Mouse (Mus musculus) CH12.LX (cell line): ENCODE data around the gene Sec22c. TPM values are rescaled to one million over a fixed set of nuclear protein-coding genes. Genes with fewer than 3 reads are reported as not detected.
A peak's percentile ranks its signal among the peaks of the same experiment; 100 is the strongest.

Experiments
- DNase-seq: peaks from one replicate; pipeline ENCODE4 v3.0.0-alpha.2; 2013; ENCODE audit errors: extremely low read depth
- H3K27ac ChIP-seq: 2 replicates; pipeline ENCODE4 v1.5.1; 2012; ENCODE audit warnings: low read depth, mild to moderate bottlenecking, control low read depth, moderate library complexity; ENCODE audit not compliant: insufficient read depth
- H3K27me3 ChIP-seq: replicated peaks from 2 replicates; pipeline ENCODE3; 2012; ENCODE audit warnings: inconsistent platforms
- H3K36me3 ChIP-seq, 2 experiments: replicated peaks in 1 of 2; 2 replicates each; pipeline versions ENCODE3 to v1.6.1; 2012; ENCODE audit warnings: inconsistent platforms in 1 of 2, low read length in 1 of 2, mild to moderate bottlenecking in 1 of 2, mixed read lengths in 1 of 2, moderate library complexity in 1 of 2; ENCODE audit not compliant: control insufficient read depth in 1 of 2, insufficient read depth in 1 of 2
- H3K4me1 ChIP-seq, 2 experiments: 2 replicates each; pipeline ENCODE4 v1.6.1; 2012; ENCODE audit warnings: inconsistent platforms in 1 of 2, moderate library complexity in 1 of 2; ENCODE audit not compliant: insufficient read depth in 2 of 2, control insufficient read depth in 1 of 2
- H3K4me2 ChIP-seq: 2 replicates; pipeline ENCODE4 v1.6.1; 2012; ENCODE audit warnings: low read depth, mild to moderate bottlenecking, control low read depth; ENCODE audit not compliant: poor library complexity, insufficient read depth, severe bottlenecking
- H3K4me3 ChIP-seq, 3 experiments: fragments of 150-350 bp in 1 of 3; sonication (generic) in 1 of 3; replicated peaks in 1 of 3; 2 replicates each; pipeline versions ENCODE3 to v1.5.1; 2011 to 2012; ENCODE audit warnings: low read depth in 2 of 3, low read length in 2 of 3, mild to moderate bottlenecking in 2 of 3, moderate library complexity in 2 of 3, control low read depth in 1 of 3, improper control_type of control experiment in 1 of 3, inconsistent platforms in 1 of 3, mixed read lengths in 1 of 3; ENCODE audit not compliant: poor library complexity in 1 of 3
- H3K79me2 ChIP-seq: replicated peaks from 2 replicates; pipeline ENCODE4 v1.6.1; 2012; ENCODE audit warnings: mild to moderate bottlenecking, moderate library complexity; ENCODE audit not compliant: control insufficient read depth, poor library complexity, insufficient read depth, severe bottlenecking; ENCODE audit errors: extremely low read depth
- H3K9ac ChIP-seq: 2 replicates; pipeline ENCODE4 v1.6.1; 2012; ENCODE audit warnings: low read depth, mild to moderate bottlenecking, control low read depth, moderate library complexity; ENCODE audit not compliant: insufficient read depth
- H3K9me3 ChIP-seq: replicated peaks from 2 replicates; pipeline ENCODE3; 2012; ENCODE audit warnings: low read length, inconsistent platforms, mixed read lengths
- CHD1 ChIP-seq: IDR thresholded peaks from 2 replicates; pipeline ENCODE4 v1.6.1; 2012; ENCODE audit warnings: low read depth, low read length, improper control_type of control experiment, inconsistent platforms
- CTCF ChIP-seq, 2 experiments: IDR thresholded peaks in 1 of 2; conservative IDR thresholded peaks in 1 of 2; 2 replicates each; pipeline ENCODE4 v1.5.1; 2011 to 2012; ENCODE audit warnings: low read depth in 2 of 2, low read length in 2 of 2, improper control_type of control experiment in 1 of 2, inconsistent platforms in 1 of 2, mild to moderate bottlenecking in 1 of 2, moderate library complexity in 1 of 2
- E2F4 ChIP-seq: IDR thresholded peaks from 2 replicates; pipeline ENCODE4 v1.6.1; 2011; ENCODE audit warnings: low read depth, low read length, improper control_type of control experiment; ENCODE audit not compliant: insufficient replicate concordance
- ELF1 ChIP-seq: IDR thresholded peaks from 2 replicates; pipeline ENCODE4 v1.6.1; 2014; ENCODE audit warnings: low read depth, mild to moderate bottlenecking, inconsistent platforms, low read length, improper control_type of control experiment
- EP300 ChIP-seq: IDR thresholded peaks from 2 replicates; pipeline ENCODE4 v1.6.1; 2011; ENCODE audit warnings: low read length, improper control_type of control experiment
- ETS1 ChIP-seq: conservative IDR thresholded peaks from 2 replicates; pipeline ENCODE4 v1.6.1; 2012; ENCODE audit warnings: low read depth, mild to moderate bottlenecking, inconsistent platforms, low read length, improper control_type of control experiment, moderate library complexity
- GABPA ChIP-seq: IDR thresholded peaks from 2 replicates; pipeline ENCODE4 v1.6.1; 2012; ENCODE audit warnings: low read depth, low read length, improper control_type of control experiment, inconsistent platforms; ENCODE audit not compliant: insufficient replicate concordance
- HCFC1 ChIP-seq: IDR thresholded peaks from 2 replicates; pipeline ENCODE4 v1.6.1; 2012; ENCODE audit warnings: low read depth, mild to moderate bottlenecking, inconsistent platforms, low read length, improper control_type of control experiment
- JUN ChIP-seq: IDR thresholded peaks from 2 replicates; pipeline ENCODE4 v1.6.1; 2011; ENCODE audit warnings: low read depth, mild to moderate bottlenecking, low read length, improper control_type of control experiment, moderate library complexity; ENCODE audit not compliant: insufficient read depth
- KAT2A ChIP-seq: IDR thresholded peaks from 2 replicates; pipeline ENCODE4 v1.6.1; 2012; ENCODE audit warnings: low read length, improper control_type of control experiment, inconsistent platforms; ENCODE audit not compliant: insufficient replicate concordance
- MAFK ChIP-seq: IDR thresholded peaks from 2 replicates; pipeline ENCODE4 v1.6.1; 2011; ENCODE audit warnings: low read length, improper control_type of control experiment; ENCODE audit not compliant: insufficient replicate concordance
- MXI1 ChIP-seq: IDR thresholded peaks from 2 replicates; pipeline ENCODE4 v1.6.1; 2011; ENCODE audit warnings: mild to moderate bottlenecking, low read depth, low read length, improper control_type of control experiment
- MYC ChIP-seq: IDR thresholded peaks from 2 replicates; pipeline ENCODE4 v1.6.1; 2011; ENCODE audit warnings: low read depth, mild to moderate bottlenecking, improper control_type of control experiment, low read length
- POLR2AphosphoS2 ChIP-seq: IDR thresholded peaks from 2 replicates; pipeline ENCODE4 v1.6.1; 2011; ENCODE audit warnings: low read depth, low read length, improper control_type of control experiment
- RAD21 ChIP-seq: IDR thresholded peaks from 2 replicates; pipeline ENCODE4 v1.6.1; 2011; ENCODE audit warnings: low read depth, mild to moderate bottlenecking, low read length, improper control_type of control experiment, moderate library complexity
- RCOR1 ChIP-seq: conservative IDR thresholded peaks from 2 replicates; pipeline ENCODE4 v1.6.1; 2012; ENCODE audit warnings: low read depth, mild to moderate bottlenecking, inconsistent platforms, low read length, improper control_type of control experiment
- SIN3A ChIP-seq: IDR thresholded peaks from 2 replicates; pipeline ENCODE4 v1.6.1; 2012; ENCODE audit warnings: low read length, improper control_type of control experiment, inconsistent platforms
- SMC3 ChIP-seq: IDR thresholded peaks from 2 replicates; pipeline ENCODE4 v1.6.1; 2011; ENCODE audit warnings: low read depth, low read length, improper control_type of control experiment
- TCF12 ChIP-seq: IDR thresholded peaks from 2 replicates; pipeline ENCODE4 v1.6.1; 2014; ENCODE audit warnings: low read depth, mild to moderate bottlenecking, inconsistent platforms, low read length, improper control_type of control experiment
- UBTF ChIP-seq: IDR thresholded peaks from 2 replicates; pipeline ENCODE4 v1.6.1; 2012; ENCODE audit warnings: low read depth, mild to moderate bottlenecking, inconsistent platforms, low read length, improper control_type of control experiment, moderate library complexity
- USF1 ChIP-seq: IDR thresholded peaks from 2 replicates; pipeline ENCODE4 v1.6.1; 2014; ENCODE audit warnings: low read depth, mild to moderate bottlenecking, inconsistent platforms, low read length, improper control_type of control experiment
- USF2 ChIP-seq: conservative IDR thresholded peaks from 2 replicates; pipeline ENCODE4 v1.6.1; 2011; ENCODE audit warnings: low read depth, low read length, improper control_type of control experiment
- ZC3H11A ChIP-seq: IDR thresholded peaks from 2 replicates; pipeline ENCODE4 v1.6.1; 2012; ENCODE audit warnings: low read depth, mild to moderate bottlenecking, inconsistent platforms, low read length, improper control_type of control experiment
- ZKSCAN1 ChIP-seq: IDR thresholded peaks from 2 replicates; pipeline ENCODE4 v1.6.1; 2012; ENCODE audit warnings: low read depth, inconsistent platforms, low read length, improper control_type of control experiment, borderline replicate concordance
- ZMIZ1 ChIP-seq: IDR thresholded peaks from 2 replicates; pipeline ENCODE4 v1.6.1; 2012; ENCODE audit warnings: low read depth, mild to moderate bottlenecking, inconsistent platforms, low read length, improper control_type of control experiment
- dilution Hi-C: fragments of 300-500 bp; cut with MboI; formaldehyde crosslinking; loops from 2 replicates; pipeline ENCODE4 v1.14.3; 2020; ENCODE audit warnings: low sequenced_read_pairs; ENCODE audit not compliant: extremely low pct_unique_long_range_greater_than_20kb, extremely low pct_ligation_motif_present
- in situ Hi-C: fragments of 300-500 bp; cut with MboI; formaldehyde crosslinking; loops from 3 replicates; pipeline ENCODE4 v1.14.3; 2019; ENCODE audit warnings: low sequenced_read_pairs, low pct_ligation_motif_present, low pct_unique_long_range_greater_than_20kb, mixed read lengths
- polyA plus RNA-seq: library from polyadenylated mRNA; unstranded; fragments of >175 nt; gene quantifications from 2 replicates; pipeline ENCODE4 v1.2.1, GENCODE M21; 2012; ENCODE audit warnings: low read depth; ENCODE audit not compliant: insufficient read length
- total RNA-seq, 2 experiments: library from RNA; depleted of rRNA; stranded (reverse); fragments of 300-350 nt in 1 of 2; fragments of >200 nt in 1 of 2; gene quantifications; 2 replicates each; pipeline ENCODE4 v1.2.3; 2012 to 2014

Sec22c gene
- total and polyA plus RNA-seq, 3 experiments, result 2.4 to 5.7 (median 4.0) TPM

GRCm38 (mm10) chr9:121682037-121682680 is 23.1 kb downstream of the Sec22c start:
- no peaks in the 10 kb centered on the region for H3K9me3 ChIP-seq
- dilution Hi-C loops, result no loop called here
- H3K36me3 ChIP-seq, result peaks cover 9 to 50% of the 10 kb centered on the region in 2 experiments

GRCm38 (mm10) chr9:121681191-121681590 is 24.1 kb downstream of the Sec22c start:
- Histone ChIP-seq H3K79me2 (no peaks in the 10 kb centered on the region), H3K27me3 (no peaks in the 10 kb centered on the region), H3K9me3 (no peaks in the 10 kb centered on the region), H3K27ac (no peak overlapping the region), H3K4me3 (no peak overlapping the region), H3K9ac (no peak overlapping the region), H3K36me3 (peaks cover 6 to 49% of the 10 kb centered on the region in 2 experiments), H3K4me2 (no peak overlapping the region), H3K4me1 (peaks cover 7 to 25% of the 10 kb centered on the region in 2 experiments)
- in situ Hi-C loops, result no loop called here
- no peak for DNase-seq
- dilution Hi-C loops, result no loop called here
- TF ChIP-seq CTCF (conservative IDR thresholded peaks at IDR 0.05 in 1 of 2, IDR thresholded peaks at IDR 0.05 in 1 of 2; ENCODE audit: low read depth in 2 of 2, low read length in 2 of 2) (no peak), TCF12 (no peak)

More at GRCm38 (mm10) chr9:121682037-121682680, 23.1 kb downstream of the Sec22c start:
- H3K4me3 ChIP-seq, result no peak overlapping the region
- DNase-seq, result no peak
- in situ Hi-C loops, result no loop called here
- no peak overlapping the region for H3K4me2 ChIP-seq
- H3K4me1 ChIP-seq, result peaks cover 2 to 15% of the 10 kb centered on the region in 2 experiments; a peak in 3 of 4 replicates
- H3K9ac ChIP-seq, result no peak overlapping the region
- TF ChIP-seq JUN (no peak), HCFC1 (no peak), MYC (no peak)
- no peaks in the 10 kb centered on the region for H3K79me2 ChIP-seq
- H3K27me3 ChIP-seq, result no peaks in the 10 kb centered on the region
- no peak overlapping the region for H3K27ac ChIP-seq

- H3K27me3 ChIP-seq, result no peaks in the 10 kb centered on the region
- dilution Hi-C loops, result no loop called here
- no peak overlapping the region for H3K27ac ChIP-seq
- H3K4me3 ChIP-seq, result no peak overlapping the region
- peak; percentile 48 for DNase-seq
- H3K79me2 ChIP-seq, result no peaks in the 10 kb centered on the region
- in situ Hi-C loops, result no loop called here
- peaks cover 7 to 37% of the 10 kb centered on the region in 2 experiments for H3K4me1 ChIP-seq
- H3K9me3 ChIP-seq, result no peaks in the 10 kb centered on the region
- no peak overlapping the region for H3K4me2 ChIP-seq
- H3K36me3 ChIP-seq, result peaks cover 4 to 36% of the 10 kb centered on the region in 2 experiments
- H3K9ac ChIP-seq, result no peak overlapping the region
- TF ChIP-seq E2F4, result no peak
- no peak for TF ChIP-seq UBTF
- TF ChIP-seq GABPA, result no peak
- 0 out of 2 replicates have a peak, but pooled peaks have one; percentile 2 for TF ChIP-seq ZC3H11A
- no peak for TF ChIP-seq MAFK
- peak; percentile 83 for TF ChIP-seq SMC3
- no peak for TF ChIP-seq ZKSCAN1
- TF ChIP-seq MXI1, result no peak
- TF ChIP-seq JUN, result no peak
- TF ChIP-seq ETS1, result no peak
- TF ChIP-seq RCOR1, result no peak
- no peak for TF ChIP-seq POLR2AphosphoS2
- TF ChIP-seq RAD21, result peak; percentile 51
- TF ChIP-seq KAT2A, result no peak
- TF ChIP-seq ELF1, result no peak
- TF ChIP-seq EP300, result no peak
- TF ChIP-seq USF2, result no peak
- no peak for TF ChIP-seq MYC
- no peak for TF ChIP-seq ZMIZ1
- TF ChIP-seq USF1, result no peak
- TF ChIP-seq SIN3A, result no peak
- TF ChIP-seq CHD1, result no peak
Measured at GRCm38 (mm10) chr9:121679549-121679948, 25.7 kb downstream of the Sec22c start.
